Mouse (Mus musculus): ENCODE data around the gene Kifc1.

- TF ChIP-seq CTCF (IDR thresholded peaks at IDR 0.05; ENCODE audit: low read depth) (no peak), EP300 (IDR thresholded peaks at IDR 0.05; ENCODE audit: low read depth) (no peak)
These were observed 48.3 kb upstream of the Kifc1 start for GRCm38 (mm10) chr17:33938783-33939182.

Data from liver, postnatal 0 days (tissue).